Mouse (Mus musculus) liver, adult 2 months (tissue): ENCODE results near the gene Atp13a3. TPM values are rescaled to one million over a fixed set of nuclear protein-coding genes. Genes with fewer than 3 reads are reported as not detected.
"Not testable (repeated sequence)": the region's sequence is repeated elsewhere in the genome, so short reads cannot be mapped to it uniquely, and the experiment has no call there.

ENCODE experiments used
- DNase-seq: peaks from one replicate; pipeline ENCODE4 v3.0.0-alpha.2; 2011; ENCODE audit warnings: low read depth, low spot score; ENCODE audit errors: extremely low read depth
- H3K27ac ChIP-seq: fragments of 200-500 bp; replicated peaks from 2 replicates; pipeline ENCODE4 v1.5.1; 2012; ENCODE audit warnings: low read depth, mild to moderate bottlenecking, control low read depth, inconsistent platforms, low read length; ENCODE audit not compliant: insufficient read depth
- H3K27me3 ChIP-seq: fragments of 200-500 bp; 2 replicates; pipeline ENCODE4 v1.6.1; 2012; ENCODE audit warnings: mild to moderate bottlenecking, moderate library complexity, low read length, inconsistent platforms; ENCODE audit not compliant: control insufficient read depth, insufficient read depth
- H3K36me3 ChIP-seq: fragments of 200-500 bp; 2 replicates; pipeline ENCODE4 v1.6.1; 2012; ENCODE audit warnings: low read length, inconsistent platforms; ENCODE audit not compliant: control insufficient read depth, insufficient read depth
- H3K4me1 ChIP-seq: fragments of 200-500 bp; 2 replicates; pipeline ENCODE4 v1.6.1; 2011; ENCODE audit warnings: low read length; ENCODE audit not compliant: control insufficient read depth, insufficient read depth
- H3K4me3 ChIP-seq: fragments of 200-500 bp; 2 replicates; pipeline ENCODE4 v1.5.1; 2011; ENCODE audit warnings: low read depth, mild to moderate bottlenecking, control low read depth, low read length, moderate library complexity; ENCODE audit not compliant: insufficient read depth
- H3K79me2 ChIP-seq: fragments of 200-500 bp; 2 replicates; pipeline ENCODE4 v1.6.1; 2012; ENCODE audit warnings: inconsistent platforms, mild to moderate bottlenecking, low read length, moderate library complexity; ENCODE audit not compliant: control insufficient read depth, insufficient read depth
- H3K9ac ChIP-seq: fragments of 200-500 bp; 2 replicates; pipeline ENCODE4 v1.6.1; 2012; ENCODE audit warnings: low read depth, mild to moderate bottlenecking, control low read depth, inconsistent platforms, low read length
- CTCF ChIP-seq: fragments of 200-500 bp; IDR thresholded peaks from 2 replicates; pipeline ENCODE4 v1.5.1; 2011; ENCODE audit warnings: low read depth, low read length, control low read depth
- POLR2A ChIP-seq: fragments of 200-500 bp; IDR thresholded peaks from 2 replicates; pipeline ENCODE4 v1.6.1; 2011; ENCODE audit warnings: low read length, control low read depth; ENCODE audit not compliant: insufficient read depth; ENCODE audit errors: extremely low read depth
- WGBS: fragments of 180-500 bp; shearing (Covaris S2); methylation state at CpG from one replicate; pipeline ENCODE4 v1.1.7; 2018; 5-methylcytosine and 5-hydroxymethylcytosine counted together
- polyA plus RNA-seq: library from polyadenylated mRNA; depleted of rRNA; stranded (reverse); fragments of >200 nt; gene quantifications from 2 replicates; pipeline ENCODE4 v1.2.3, GENCODE M21; 2012; rRNA removed
- total RNA-seq: library from RNA; depleted of rRNA; stranded (reverse); fragments of >200 nt; gene quantifications from 2 replicates; pipeline ENCODE4 v1.2.3, GENCODE M21; 2014; rRNA removed

Gene Atp13a3
- total RNA-seq (80.9 and 97.7 TPM in 2 replicates), polyA plus RNA-seq (46.3 and 52.7 TPM in 2 replicates)

DNA sequence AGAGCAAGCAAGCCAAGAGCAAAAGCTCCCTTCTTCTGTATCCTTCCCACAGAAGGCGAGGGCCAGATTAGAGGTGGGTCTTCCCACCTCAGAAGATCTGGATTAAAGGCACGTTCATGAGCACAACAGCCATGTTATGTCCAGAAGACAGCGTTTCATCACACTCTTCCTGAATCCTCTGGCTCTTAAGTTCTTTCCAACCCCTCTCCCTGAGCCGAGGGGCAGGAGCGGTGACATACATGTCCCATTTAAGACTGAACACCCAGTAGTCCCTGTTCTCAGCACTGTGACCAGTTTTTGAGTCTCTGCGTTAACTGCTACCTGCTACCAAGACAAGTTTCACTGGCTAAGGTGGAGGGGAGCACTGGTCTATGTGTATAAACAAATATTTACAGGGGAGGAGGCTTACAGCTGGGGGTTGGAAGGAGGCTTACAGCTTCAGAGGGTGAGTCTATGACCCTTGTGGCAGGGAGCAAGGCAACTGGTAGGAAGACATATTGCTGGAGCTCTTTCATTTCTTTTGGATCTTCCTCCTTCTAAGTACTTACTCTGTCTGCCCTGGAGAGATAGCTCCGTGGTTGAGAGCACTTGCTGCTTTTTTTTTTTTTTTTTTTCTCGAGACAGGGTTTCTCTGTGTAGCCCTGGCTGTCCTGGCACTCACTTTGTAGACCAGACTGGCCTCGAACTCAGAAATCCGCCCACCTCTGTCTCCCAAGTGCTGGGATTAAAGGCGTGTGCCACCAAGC lies at the start of gene Atp13a3:
Gene Atp13a3, minus strand, starts transcription at position 51 of the 746 bp plus-strand sequence.
- no peak within 1 kb of the TSS for H3K4me3 ChIP-seq
- H3K79me2 ChIP-seq: no peaks in the 10 kb centered on the region
- DNase-seq: no peak
- no peak within 1 kb of the TSS for H3K9ac ChIP-seq
- 77% methylated on average over 11 of the region's 11 CpGs for whole genome bisulfite sequencing
- H3K4me1 ChIP-seq: peaks cover 2% of the 10 kb centered on the region; the same call in 1 of the 2 replicates
- no peaks in the 10 kb centered on the region for H3K27me3 ChIP-seq
- no peak for TF ChIP-seq CTCF
- no peaks in the 10 kb centered on the region for H3K36me3 ChIP-seq
- H3K27ac ChIP-seq: no peak within 1 kb of the TSS

DNA sequence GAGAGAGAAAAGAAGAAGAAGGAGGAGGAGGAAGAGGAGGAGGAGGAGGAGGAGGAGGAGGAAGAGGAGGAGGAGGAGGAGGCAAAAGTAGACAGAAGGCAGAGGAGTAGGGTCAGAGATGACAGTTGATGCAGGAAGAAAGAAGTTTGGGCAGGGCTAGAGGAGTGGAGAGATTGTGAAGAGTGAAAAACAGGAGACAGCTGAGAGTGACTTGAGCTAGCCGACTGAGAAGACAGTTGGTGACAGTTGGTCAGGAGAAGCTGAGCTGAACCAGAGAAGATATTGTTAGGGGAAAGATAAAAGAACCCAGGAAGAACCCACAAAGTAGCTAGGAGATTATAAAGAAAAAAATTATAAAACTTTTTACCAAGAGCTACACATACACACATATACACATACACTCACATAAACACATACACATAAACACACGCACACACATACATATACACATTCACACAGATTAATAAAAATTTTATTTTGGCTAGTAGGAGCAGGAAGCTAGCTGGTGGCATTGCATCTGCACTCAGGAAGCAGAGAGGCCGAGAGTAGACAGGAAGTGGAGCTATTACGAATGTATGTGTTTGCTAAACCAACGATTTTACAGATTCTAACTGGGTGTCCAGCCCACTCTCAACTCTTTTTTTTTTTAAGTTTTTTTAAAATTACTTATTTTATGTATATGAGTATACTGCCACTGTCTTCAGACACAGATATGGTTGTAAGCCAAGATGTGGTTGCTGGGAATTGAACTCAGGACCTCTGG lies 47.6 kb upstream of the Atp13a3 start:
- no peaks in the 10 kb centered on the region for H3K79me2 ChIP-seq
- no peak for DNase-seq
- no peaks in the 10 kb centered on the region for H3K36me3 ChIP-seq
- no peak overlapping the region for H3K4me3 ChIP-seq
- H3K27ac ChIP-seq: no peak overlapping the region
- TF ChIP-seq CTCF (no peak), POLR2A (no peak)
- H3K9ac ChIP-seq: no peak overlapping the region
- no peaks in the 10 kb centered on the region; the same call in 1 of the 2 replicates for H3K4me1 ChIP-seq
- WGBS: 74% methylated on average over 5 of the region's 5 CpGs
- H3K27me3 ChIP-seq: no peaks in the 10 kb centered on the region

DNA sequence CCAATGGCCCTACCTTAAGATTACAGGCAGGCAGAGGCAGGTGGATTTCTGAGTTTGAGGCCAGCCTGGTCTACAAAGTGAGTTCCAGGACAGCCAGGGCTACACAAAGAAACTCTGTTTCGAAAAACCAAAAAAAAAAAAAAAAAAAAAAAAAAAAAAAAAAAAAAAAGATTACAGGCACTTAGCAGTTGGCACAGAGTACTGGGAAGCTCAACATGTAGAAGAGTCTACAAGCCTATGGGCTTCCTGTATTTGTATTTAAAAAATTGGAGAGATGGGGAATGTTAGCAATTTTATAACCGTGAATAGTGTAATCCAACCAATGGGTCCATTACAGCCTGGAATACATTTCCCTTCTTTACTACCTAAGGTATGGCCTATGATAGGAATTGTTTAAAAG lies 45.4 kb upstream of the Atp13a3 start:
- H3K27me3 ChIP-seq, H3K4me3 ChIP-seq, H3K9ac ChIP-seq, H3K4me1 ChIP-seq, DNase-seq, H3K27ac ChIP-seq, H3K36me3 ChIP-seq, H3K79me2 ChIP-seq: not testable (repeated sequence)
- WGBS: 93% methylated on average over 2 of the region's 2 CpGs

DNA sequence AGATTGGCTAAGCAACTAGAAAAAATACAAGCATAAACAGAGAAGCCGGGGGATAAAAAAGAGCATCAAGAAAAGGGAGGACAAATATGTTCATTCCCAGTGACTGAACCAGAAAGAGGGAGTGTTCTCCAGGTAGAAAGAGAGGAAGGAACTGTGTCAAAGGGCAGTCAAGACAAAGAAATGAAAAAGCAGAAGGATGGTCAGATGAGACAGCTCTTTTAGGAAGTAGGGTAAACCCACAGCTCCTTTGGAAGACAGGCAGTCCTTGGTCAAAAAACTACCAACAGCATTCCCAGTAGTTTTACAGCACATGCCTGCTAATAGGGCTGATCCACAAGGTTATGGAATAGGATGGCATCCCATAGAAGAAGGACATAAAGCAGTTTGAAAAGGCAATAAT lies 43.2 kb upstream of the Atp13a3 start:
- no peak overlapping the region for H3K4me3 ChIP-seq
- no peak for DNase-seq
- no peak overlapping the region for H3K27ac ChIP-seq
- no peaks in the 10 kb centered on the region for H3K36me3 ChIP-seq
- H3K9ac ChIP-seq: no peak overlapping the region
- H3K4me1 ChIP-seq: no peaks in the 10 kb centered on the region
- H3K79me2 ChIP-seq: no peaks in the 10 kb centered on the region
- WGBS: 96% methylated on average over 1 of the region's 1 CpGs
- H3K27me3 ChIP-seq: no peaks in the 10 kb centered on the region
- no peak for TF ChIP-seq POLR2A
- no peak for TF ChIP-seq CTCF

DNA sequence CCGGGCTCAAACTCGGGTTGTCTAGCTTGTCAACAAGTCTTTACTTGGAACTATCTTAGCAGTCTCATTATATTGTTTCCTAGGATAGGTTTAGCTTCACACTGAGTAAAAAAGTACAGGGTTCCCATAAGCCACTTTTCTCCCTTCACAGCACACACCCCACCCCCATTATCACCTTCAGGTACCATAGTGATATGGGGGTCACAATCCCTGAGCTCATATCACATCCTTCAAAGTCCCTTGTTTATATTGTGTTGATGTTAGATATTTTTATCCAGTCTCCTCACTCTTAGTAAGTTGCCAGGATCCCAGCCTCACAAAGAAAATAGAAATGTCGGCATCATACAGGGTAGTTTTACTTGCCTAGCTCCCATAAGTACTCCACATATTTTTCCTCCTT lies 42.4 kb upstream of the Atp13a3 start:
- Histone ChIP-seq H3K9ac (no peak overlapping the region), H3K36me3 (no peaks in the 10 kb centered on the region), H3K4me3 (no peak overlapping the region), H3K4me1 (peaks cover 5% of the 10 kb centered on the region; the same call in 1 of the 2 replicates), H3K79me2 (no peaks in the 10 kb centered on the region), H3K27me3 (no peaks in the 10 kb centered on the region), H3K27ac (no peak overlapping the region)
- 87% methylated on average over 3 of the region's 3 CpGs for WGBS
- no peak for DNase-seq
- TF ChIP-seq POLR2A (no peak), CTCF (no peak)

DNA sequence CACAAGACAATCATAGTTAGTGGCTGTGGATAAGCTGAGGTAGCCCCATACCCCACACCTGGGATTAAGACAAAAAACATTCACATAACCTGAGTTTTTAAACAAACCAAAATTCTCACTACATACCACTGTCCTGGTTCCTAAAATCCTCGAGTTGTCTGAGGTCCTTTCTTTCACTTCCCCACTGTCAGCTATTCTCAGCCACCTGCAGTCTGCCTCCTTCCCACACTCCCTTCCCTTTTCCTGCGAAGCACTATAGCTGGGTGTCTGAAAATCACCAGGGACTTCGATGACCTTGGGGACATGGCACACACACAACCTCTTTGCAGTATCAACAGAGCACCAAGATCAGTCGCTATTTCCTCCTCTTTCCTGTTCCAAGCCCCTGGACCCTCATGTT lies 41.9 kb upstream of the Atp13a3 start:
- H3K9ac ChIP-seq: no peak overlapping the region
- DNase-seq: no peak
- no peak overlapping the region for H3K4me3 ChIP-seq
- TF ChIP-seq POLR2A (no peak), CTCF (no peak)
- H3K27ac ChIP-seq: no peak overlapping the region
- peaks cover 6% of the 10 kb centered on the region; the same call in 1 of the 2 replicates for H3K4me1 ChIP-seq
- no peaks in the 10 kb centered on the region for H3K36me3 ChIP-seq
- no peaks in the 10 kb centered on the region for H3K27me3 ChIP-seq
- 71% methylated on average over 4 of the region's 4 CpGs for WGBS
- no peaks in the 10 kb centered on the region for H3K79me2 ChIP-seq
